Mouse (Mus musculus): ENCODE data around the gene Gm12117. TPM values are rescaled to one million over a fixed set of nuclear protein-coding genes. Genes with fewer than 3 reads are reported as not detected.

Gene Gm12117
- not detected in 2 replicates for total RNA-seq (2021)
- long read RNA-seq, result 0 reads

DNA sequence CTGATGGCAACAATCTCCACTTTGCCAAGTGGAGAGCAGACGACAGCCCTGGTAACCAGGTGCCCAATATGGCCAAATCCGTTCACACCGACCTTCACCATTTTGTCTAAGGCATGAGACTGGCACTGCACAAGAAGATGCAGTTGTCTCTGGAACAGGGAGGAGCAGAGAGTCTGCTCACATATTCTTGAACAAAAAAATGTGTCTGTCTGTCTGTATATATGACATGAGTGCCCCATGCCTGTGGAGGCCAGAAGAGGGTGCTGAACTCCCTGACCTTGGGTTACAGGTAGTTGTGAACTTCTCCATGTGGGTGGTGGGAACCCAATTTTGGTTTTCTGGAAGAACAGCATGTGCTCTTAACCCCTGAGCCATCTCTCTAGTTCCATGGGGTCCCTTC, at the start of gene Gm12117:
Gene Gm12117, minus strand, starts transcription at position 101 of the 400 bp plus-strand sequence.
- DNase-seq, result no peak

DNA sequence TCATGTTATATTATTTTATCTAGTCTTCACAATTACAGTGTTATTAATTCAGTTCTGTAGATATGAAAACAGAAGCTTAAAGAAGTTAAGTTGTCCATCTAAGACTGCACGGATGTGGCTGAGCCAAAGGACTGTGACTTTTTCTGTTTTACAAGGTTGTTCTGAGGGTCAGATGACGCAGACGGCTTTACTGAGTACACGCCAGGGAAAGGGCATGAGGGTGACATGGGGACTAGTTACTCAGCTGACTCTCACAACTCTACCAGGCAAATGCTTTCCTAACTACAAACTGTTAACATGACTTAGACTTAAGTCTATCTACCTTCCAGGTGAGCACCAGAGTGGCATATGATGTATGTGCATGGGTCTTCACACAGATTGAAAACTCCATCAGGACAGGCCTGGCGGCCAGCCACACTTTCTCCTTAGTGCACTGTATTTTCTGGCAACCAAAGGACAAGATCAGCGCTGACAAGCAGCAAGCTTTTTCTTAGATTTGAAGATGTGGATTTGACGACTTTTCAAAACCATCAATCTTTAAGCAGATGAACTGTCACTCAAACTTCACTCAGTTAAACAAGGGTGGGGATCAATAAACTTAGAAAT, 42.6 kb upstream of the Gm12117 start:
- DNase-seq, result peak; percentile 23

DNA sequence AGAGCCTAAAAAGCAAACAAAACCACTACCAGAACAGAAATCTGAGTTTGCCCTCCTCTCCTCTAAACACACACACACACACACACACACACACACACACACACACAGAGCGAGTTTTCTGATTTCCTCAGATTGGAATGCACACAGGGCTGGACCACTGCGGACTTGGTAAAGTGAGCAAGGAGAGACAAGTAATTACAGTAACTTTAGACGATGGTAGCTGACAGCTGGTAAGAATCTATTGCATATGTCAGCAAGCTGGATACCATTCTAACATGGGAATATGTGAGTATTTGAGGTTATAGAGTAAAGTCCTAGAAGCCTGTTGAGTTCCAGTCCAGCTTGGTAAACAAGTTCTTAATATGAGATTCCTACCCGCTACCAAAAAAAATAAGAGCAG, 33.0 kb upstream of the Gm12117 start:
- DNase-seq, result no peak

DNA sequence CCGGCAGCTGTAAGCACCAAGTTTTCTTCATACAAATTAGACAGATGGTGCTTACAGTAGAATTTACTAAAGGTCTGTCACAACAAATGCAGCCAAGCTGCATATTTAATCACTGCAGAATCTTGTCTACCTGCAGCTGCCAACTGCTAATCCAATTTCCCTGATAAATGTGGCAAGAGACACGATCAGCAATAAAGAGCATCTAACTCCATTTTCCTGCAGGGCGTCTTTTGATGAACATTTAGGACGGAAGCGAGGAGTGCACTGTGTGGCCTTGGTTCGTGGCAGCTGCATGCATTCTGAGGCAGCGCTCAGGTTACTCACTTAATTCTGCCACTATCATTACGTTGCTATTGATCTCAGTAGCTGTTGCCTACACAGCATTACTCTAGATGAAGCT, 24.3 kb upstream of the Gm12117 start:
- DNase-seq, result no peak

DNA sequence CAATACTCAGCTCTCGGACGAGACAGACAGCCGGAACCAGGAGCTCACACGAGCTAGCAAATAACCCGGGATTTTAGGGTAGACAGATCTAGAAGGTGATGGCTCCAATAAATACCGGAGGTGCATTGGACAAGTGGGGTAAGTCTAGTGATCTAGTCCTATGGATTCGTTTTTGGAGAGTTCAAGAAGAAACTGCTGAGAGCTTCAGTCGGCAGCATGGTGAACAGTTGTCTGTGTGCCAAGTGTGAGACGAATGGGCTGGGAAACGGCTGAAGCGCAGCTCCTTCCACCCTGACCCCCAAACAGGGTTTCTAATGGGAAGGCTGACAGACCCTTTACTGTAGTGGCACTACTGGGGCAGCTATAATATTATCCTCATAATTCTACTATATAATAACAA, 22.8 kb upstream of the Gm12117 start:
- DNase-seq, result no peak

DNA sequence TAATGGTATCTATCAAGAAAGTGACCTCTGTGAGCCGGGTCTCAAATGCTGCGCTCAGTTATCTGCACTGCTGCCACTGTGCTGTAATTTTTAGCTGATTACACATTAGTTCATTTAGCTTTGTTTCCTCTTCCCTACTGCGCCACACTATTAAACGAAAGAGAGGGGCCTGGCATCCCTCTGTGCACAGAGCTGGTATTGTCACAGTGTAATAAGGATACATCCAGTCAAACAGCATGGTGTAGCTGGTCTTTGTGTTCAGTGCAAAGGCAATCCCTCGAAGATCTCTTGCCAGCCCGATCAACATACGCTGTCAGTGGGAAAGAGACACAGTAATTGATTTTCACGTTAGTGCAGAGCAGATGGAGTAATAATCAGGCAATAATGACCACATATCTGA, 20.6 kb upstream of the Gm12117 start:
- no peak for DNase-seq

DNA sequence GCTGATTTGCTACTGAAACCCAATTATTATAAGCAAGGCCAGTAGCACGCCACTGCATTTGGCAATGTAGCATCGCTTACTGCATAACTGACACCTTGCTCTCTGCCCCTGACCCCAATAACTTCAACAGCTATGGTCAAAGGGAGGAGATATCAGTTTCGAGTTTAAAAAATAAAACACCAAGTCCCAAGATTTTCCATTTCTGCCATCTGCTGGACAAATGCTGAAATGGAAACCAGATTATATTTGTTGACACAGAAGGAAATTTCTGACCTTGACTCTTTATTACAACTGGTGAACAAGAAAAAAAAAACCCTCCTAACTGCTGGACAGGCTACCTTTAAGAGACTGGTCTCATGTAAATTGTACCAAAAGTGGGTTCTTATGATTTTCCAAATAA, 18.9 kb upstream of the Gm12117 start:
- DNase-seq, result no peak

DNA sequence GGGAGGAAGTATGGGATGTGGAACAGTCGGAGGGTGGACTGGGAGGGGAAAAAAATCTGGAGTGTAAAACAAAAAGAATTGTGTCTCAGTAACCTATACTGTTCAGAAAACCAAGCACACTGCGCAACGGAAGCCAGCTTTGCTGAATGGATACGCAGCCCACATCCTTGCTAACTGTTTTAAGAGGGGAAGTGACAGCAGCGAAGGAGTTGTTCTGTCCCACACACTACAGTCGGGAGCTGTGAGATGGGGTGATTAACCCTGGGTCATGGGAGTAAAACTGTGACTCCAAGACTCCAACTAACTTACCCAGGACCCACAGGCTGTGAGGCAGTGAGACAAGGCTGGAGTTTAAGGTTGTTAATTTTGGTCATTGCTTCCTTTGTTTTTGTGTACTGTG, 17.5 kb upstream of the Gm12117 start:
- no peak for DNase-seq

DNA sequence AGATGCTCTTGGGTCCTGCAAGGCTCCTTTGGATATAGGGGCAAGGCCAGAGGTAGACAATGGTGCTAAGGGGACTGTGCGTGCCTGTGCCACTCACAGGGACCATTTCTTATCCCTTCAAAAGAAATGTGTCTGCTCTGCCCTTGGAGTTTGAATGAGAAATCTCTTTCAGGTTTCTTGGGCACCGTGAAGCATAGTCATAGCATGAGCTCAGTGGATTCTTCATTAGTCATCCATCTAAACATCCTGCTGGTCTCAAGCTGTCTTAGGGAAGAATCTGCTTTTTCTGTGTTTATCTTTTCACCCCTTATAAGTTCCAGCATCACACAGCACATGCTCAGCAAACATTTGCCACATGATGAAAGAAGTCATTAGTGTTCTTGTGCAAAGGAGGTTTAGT, 2.0 kb upstream of the Gm12117 start:
- DNase-seq, result no peak

DNA sequence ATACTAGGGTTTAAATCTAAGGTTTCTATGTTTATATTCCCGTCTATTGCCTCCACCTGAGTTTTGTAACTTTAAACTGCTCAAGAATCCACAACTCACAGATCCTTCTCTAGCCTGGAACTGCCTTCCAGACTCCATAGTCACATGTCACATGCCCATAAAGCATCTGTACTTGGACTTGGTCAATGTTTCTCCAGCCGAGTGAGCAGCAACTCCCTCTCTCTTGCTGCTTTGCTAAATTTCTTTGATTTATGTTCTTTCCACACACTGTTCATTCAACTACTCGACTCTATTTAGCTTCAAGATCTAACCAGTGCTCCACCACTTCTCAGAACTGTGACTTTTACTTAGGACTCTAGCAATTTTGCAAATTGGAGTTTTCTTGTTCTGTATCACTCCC, 1.7 kb downstream of the Gm12117 start:
- DNase-seq, result no peak

DNA sequence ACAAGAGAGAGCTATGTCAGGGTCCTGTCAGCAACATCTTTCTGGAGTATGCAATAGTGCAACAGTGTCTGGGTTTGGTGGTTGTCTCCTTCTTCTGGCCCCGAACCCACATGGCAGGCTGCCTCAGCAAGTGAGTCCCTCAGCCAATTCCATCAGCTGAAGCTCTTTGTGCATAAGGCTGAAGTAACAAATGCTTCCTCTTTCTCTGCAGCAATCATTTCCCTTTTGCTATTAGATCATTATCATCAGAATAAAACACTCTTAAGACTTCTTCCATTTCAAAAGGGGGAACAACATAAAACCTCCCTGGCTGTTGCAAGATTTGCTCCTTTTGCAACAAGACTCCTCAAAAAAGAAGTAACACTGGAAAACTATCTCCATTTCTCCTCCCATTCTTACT, 2.2 kb downstream of the Gm12117 start:
- DNase-seq, result no peak

DNA sequence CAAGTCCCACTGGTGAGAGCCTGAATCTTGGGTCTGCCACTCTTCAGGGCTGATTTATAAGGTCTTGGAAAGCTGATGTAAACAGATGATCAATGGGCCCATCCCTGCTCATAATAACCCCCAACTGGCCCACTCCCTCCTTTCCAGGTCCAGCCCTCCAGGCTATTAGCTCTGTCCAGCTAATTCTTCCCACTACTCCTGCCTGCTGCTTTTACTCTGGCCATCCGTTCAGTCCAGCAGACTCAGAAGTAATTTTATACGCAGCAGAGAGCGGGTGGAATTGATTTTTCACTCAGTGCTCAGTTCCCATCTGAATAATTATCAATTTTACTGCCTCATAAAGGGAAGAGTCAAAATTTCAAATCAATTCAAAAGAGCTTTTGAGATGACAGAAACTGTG, 36.2 kb downstream of the Gm12117 start:
- no peak for DNase-seq

DNA sequence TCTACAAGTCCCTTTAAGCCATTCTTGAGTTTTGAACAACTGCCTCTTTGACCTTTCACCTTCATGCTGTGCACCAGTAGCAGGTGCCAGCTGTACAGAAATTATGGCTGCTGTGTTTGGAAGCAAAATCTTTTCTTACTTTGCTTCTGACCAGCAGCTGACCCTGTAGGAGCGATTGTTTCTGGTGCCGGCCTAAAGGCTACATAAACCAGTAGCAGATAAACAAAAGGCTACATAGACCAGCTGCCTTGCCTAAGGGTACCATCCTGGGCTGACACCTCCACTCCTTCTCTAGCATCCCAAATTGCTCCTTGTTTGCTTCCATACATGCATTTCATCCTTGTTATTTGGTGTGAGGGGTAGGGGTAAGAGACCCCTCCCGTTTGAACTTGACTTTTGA, 42.4 kb downstream of the Gm12117 start:
- DNase-seq, result no peak

DNA sequence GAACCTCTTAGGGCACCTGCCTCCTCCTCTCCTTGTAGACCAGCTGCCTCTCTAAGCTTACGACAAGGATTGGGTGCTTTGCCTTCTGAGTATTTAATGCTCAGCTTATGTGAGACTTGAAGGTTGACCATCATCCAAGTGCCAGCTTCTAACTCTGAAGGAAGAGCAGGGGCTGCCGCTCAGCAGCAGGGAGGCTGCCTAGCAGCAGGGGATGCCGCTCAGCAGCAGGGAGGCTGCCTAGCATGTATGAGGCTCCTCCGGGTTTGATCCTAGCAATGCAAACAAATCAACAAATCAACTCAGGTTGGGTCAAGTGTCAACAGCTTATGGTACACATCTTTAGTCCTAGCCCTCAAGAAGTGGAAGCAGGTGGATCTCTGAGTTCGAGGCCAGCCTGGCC, 44.5 kb downstream of the Gm12117 start:
- DNase-seq, result no peak

DNA sequence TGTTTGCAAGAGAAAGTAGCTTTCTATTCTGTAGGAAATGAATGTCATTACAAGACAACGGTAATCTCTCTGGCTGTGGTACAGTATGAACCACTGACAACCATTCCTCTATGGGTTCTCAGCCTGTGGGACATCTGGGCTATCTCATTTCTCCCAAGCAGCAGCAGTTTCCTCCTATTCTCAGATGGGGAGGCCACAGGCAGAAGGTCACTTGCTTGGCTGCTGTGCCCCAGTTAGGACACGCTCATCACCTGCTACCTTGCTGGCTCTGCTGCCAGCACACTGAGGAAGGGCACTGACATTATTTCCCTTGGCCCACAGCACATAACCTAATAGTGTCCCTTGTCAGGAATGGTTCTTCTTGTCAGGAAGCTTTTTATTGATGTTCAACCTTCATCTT, 48.4 kb downstream of the Gm12117 start:
- no peak for DNase-seq

DNA sequence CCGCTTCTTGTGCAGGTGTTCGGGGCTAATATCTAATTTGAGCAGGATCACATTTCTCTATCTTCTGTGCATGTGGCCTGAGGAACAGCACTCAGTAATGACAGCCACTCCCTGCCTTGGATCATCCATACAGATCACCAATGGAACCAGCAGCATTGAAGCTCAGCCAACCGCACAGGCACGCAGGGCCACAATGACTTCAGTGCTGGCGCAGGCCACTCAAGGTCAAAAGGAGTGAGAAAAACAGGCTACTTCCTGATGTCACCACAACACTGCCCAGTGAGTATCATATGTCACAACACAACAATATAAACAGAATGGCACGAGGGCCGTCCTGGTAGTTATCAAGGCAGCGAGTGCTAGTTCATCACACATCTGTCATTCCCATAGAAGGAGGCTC, 50.0 kb downstream of the Gm12117 start:
- DNase-seq, result peak; percentile 28

Other genes starting within 250 kb of the Gm12117 start
- 0.79 and 1.6 TPM in 2 replicates for gene Fgf18, start 129.3 kb downstream of the Gm12117 start, total RNA-seq (2021)
- gene Npm1, start 113.5 kb downstream of the Gm12117 start, total RNA-seq (2021), result 285 and 327 TPM in 2 replicates
- 0.27 TPM in 1 of 2 replicates, not detected in the other for gene Tlx3, start 73.1 kb downstream of the Gm12117 start, total RNA-seq (2021)
- gene Ranbp17, start 237.0 kb upstream of the Gm12117 start, total RNA-seq (2021), result 5.3 and 5.9 TPM in 2 replicates

All from adrenal gland, postnatal 25 days (tissue).